Mouse (Mus musculus) right cerebral cortex, postnatal 36 days (tissue): Measurements from ENCODE around the gene Bmp10.

Experiments used
- DNase-seq, 2 experiments: peaks; one replicate each; pipeline ENCODE4 v3.0.0; 2022; ENCODE audit warnings: low spot score in 2 of 2, mixed read lengths in 1 of 2

Gene Bmp10

DNA sequence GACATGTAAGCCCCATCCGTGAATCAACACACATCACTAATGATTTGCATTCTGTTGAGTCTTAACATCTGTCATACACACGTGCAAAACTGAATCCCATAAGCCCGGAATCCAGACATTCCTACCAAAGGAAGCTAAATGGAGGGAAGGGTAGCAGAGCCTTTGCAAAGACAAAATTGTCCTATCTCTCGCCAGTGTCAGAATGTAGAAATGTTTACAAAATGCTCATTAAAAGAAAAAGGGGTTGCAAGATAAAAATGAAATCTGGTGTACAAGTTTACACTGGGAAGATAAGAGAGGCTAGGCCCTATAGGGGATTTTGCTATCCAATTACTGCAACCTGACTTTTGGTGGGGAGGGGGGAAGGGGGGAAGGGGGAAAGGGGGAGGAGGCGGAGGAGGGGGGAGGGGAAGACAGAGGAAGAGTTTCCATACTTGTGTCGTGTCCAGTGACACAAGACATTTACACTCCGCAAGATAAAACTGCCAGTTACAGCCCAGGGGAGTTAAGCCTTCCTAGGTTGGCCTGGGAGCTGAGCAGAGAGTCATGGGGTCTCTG is at the start of gene Bmp10:
Gene Bmp10 (plus strand): TSS at position 508 of the 558 bp plus-strand sequence.
- DNase-seq, result no peak

DNA sequence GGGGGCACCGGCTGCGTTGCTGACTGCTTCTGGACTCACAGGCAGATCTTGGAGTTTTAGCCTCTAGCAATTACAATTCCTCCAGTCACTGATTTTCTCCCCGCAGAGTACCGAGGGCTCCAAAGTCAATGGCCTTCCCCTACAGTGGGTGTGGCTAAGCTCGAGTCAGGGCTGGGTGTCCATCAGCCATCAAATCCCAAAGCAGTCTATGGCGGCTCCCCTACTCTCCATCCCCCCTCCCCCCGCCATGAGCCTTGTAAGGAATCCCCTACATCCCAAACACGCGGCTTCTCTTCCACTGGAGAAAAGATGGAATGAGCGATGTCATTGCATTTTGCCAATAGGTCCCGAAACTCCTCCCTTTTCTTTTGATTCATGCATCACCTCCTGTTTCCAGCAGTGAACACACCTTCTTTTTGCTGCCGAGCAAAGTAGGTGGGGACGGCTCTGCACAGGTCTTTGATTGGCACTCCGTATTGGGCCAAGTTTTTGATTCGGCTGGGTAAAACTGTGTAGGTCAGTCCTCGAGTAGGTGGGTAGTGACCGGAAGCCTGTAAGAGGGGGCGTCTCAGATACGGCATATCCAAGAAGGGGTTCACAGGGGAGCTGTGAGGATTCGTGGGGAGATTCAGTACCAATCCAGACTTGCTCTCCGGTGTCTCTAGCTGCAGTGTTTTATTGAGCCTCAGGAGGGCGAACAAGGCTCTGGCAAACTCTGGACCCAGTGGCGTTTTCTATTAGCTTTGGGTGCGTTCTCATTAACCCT is 44.7 kb upstream of the Bmp10 start:
- DNase-seq, result no peak

DNA sequence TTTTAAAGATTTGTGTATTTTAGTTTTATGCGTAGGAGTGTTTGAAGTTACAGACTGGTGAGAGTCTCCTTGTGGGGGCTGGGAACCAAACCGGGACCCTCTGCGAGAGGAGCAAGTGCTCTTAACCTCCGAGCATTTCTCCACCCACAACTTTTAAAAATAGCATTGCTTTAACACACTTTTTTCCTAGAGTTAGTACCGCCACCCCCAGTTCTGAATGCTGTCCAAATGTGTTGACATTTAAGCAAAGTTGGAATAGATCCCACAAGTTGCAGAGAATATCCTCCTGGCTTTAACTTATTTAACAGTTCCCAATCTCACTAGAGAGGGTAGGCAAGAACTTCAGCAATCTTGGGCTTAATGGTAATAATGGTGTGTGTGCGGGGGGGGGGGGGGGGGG is 44.0 kb upstream of the Bmp10 start:
- peak in 1 of 2 experiments; percentile 15 for DNase-seq

DNA sequence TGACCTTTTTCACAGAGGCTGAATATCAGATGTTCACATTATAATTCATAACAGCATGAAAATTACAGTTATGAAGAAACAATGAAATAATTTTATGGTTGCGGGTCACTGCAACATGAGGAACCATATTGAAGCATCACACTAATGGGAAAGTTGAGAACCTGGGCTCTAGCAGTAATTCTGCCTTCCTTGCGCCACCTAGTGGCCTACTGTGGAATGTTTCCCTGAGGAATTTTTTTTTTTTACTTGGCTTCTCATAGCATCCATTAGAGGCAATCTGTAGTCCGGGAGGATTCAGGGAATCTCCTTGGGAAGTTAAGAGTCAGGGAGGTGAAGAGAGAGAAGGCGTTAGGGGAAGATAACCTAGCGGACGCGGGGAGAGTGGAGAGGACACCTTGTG is 42.6 kb upstream of the Bmp10 start:
- peak; percentile 46 to 54 for DNase-seq

DNA sequence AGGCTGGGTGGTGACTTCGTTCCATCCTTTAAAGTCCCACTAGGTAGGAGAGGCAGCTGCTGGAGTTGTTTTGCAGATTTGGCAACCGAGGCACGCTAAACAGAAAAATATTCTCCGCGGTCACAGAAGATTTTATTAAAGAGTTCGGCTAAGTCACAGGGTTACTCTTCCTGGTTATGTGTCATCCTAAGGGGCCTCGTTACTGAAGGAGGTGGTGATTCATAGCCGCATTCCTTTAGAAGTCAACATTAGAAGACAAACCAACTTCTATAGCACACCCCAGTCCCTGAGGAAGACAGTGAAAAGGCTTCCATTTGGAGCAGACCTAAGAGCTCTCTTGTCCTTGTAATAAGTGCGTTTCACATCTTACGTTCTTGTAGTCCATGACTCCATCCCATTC is 42.1 kb upstream of the Bmp10 start:
- DNase-seq, result no peak

DNA sequence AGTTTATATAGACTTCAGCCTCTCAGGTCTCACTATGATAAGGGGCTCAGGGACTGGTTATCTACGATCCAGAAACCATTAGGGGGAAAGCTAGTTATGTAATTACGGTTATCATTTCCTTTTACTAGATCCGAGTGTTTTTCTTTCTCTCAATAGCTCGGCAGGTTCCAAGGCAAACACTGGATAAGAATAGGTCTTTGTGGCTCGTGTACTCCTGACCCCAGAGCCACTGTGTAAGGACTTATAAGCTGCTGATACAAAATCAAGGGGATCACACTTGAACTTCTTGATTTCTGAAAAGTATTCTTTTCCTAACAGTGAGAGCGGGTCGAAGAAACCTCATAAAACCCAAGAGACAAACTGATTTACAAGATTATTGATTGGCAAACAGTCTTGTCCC is 39.9 kb upstream of the Bmp10 start, which contains the start of gene Gkn3:
Gene Gkn3 (minus strand): TSS at position 59 of the 400 bp plus-strand sequence.
- no peak for DNase-seq

DNA sequence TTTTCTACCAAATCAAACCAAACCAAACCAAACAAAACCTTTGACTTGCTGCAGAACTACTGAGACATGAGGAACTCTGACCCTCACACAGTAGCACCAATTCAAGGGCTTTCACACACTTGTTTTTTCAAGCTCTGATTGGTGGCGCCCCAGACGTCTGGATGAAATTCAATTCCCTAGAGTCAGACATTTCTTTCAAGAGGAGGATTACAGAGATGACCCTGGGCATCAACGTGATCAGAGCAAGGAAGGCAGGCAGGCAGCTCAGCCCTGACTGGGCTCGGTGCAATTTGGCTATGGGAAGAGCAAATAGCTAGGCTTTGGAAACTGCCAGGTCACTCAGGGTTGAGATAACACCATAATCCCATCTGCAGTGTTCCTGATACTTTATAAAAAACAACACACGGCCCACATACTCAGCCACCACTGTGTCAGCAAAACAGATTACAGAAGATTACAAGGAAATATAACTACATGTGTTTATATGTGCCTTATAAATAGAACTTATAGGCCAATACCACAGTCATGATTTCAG is 39.3 kb upstream of the Bmp10 start:
- no peak for DNase-seq

DNA sequence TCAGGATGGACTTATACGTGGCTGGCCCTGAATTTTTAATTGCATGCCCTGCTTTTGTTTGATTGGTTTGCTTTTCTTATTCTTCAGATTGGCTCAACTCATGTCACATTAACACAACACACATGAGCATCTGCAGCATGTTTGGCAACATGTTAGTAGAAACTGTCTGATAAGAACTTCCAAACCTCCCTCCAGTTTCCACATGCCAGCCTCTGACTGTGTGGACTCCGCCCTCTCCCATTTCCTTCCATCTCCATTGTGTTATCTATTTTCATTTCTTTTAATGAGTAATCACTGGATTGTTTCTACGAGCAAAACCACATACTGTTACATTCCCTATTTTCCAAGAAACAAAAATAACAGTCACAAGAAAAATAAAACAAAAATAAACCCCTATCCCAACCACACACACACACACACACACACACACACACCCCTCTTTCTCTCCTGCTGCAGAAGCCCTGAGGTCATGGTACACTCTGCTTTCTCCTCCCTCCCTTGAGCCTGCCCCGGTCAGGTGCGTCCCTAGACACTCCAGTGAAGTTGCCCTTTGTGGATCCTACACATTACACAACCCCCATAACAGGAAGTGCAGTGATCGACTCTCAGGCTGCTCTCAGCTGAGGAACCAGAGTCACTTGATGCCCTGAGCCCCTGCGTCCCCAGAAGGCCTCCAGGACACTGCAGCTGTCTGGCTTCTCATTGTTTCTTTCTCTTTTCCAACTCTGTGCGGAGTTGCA is 35.2 kb upstream of the Bmp10 start:
- no peak for DNase-seq

DNA sequence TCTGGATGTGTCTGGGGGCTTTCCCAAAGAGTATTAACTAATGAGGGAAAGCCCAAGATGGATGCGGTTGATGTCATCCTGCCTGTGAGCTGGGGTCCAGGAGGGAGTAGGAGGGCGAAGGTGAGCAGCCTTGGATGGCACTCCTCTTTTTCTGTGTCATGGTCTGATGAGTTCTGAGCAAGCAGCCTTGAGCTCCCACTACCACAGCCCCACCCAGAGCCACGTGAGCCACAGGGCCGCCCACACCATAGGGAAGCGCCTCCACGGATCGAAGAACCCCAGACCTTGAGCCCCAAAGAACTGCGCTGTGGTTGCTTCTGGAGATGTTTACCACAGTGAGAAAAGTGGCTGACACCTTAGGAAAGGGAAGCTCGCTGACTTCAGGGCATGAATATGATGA is 34.0 kb upstream of the Bmp10 start:
- no peak for DNase-seq

DNA sequence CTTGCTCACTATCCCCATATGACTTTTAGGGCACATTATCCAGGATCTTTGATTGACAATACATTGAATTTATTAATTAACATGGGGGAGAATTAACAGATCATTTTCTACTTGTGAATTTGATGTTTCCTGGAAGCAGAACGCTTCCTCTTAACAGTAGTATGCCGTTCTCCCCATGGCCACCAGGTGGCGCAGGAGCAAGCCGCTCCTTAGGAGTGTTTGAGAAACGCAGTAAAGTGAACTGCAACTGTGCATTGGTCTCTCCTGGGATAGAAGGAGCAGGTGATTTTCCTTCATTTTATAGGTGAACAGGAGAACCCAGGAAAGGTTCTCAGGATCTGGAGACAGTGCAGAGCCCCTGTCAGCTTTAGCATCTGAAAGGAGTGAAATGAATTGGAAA is 29.7 kb upstream of the Bmp10 start:
- DNase-seq, result peak; percentile 14 to 44

DNA sequence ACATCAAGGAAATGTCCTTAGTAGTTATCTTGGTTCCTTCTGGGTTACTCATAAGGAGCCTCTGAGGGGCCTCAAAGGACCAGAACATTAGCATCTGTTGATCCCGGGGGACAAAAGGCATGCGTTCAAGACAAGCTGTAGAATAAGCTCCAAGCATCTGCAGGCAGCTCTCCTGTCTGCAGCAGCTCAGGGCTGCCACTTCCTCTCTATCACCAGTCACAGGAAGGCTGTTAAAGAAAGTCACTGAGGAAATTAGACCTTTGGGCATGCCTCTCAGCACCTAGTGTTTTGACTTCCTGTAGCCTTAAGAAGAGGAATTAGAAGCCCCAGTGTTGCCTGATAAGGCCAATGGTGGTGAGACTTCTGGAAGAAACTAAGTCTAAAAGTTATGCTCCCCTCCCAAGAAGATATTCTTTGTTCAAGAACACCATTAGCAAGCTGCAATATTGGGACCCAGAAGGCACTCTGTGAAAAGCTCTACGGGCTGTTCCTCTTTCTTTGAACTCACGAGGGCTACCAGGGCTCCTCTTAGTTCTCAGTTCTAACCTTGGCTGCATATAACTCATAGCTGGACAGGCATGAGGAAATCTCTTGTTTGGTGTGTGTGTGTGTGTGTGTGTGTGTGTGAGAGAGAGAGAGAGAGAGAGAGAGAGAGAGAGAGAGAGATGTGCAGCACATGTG is 28.8 kb upstream of the Bmp10 start:
- no peak for DNase-seq

DNA sequence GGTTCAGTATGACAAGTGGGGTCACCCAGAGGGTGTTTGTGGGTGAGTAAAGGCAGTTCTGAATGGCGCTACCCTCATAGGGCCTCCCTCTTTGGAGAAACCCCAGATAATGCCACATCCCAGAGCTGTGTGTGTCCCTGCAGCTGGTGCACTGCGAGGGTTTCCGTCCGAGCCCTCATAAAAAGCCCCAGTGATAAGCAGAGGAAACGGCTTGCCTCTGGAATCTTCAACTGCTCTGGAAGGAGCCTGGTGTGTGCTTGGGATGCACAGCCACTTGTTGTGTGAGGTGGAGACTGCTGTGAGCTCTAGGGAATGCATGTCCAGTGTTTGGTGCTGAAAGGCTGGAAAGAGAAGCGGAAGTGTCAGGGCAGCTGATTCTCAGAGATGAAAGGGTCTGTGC is 27.3 kb upstream of the Bmp10 start:
- no peak for DNase-seq

DNA sequence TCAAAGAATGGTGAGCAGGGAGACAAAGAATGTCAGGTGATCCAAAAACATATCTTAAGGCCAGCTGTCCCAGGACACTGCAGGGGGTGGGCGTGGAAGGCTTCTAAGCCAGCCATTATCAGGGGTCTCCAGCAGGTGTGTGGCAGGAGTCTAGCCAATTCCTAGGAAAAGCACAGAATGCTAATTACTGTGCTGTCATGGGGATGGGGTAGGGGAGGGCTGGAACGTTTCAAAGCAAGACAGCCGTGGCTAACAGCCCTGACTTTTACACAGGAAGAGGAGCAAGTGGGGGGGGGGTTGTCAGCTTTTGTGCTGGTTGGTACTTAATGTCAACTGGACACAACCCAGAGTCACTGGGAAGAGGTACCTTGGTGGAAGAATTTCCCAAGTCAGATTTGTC is 16.8 kb upstream of the Bmp10 start:
- no peak for DNase-seq

DNA sequence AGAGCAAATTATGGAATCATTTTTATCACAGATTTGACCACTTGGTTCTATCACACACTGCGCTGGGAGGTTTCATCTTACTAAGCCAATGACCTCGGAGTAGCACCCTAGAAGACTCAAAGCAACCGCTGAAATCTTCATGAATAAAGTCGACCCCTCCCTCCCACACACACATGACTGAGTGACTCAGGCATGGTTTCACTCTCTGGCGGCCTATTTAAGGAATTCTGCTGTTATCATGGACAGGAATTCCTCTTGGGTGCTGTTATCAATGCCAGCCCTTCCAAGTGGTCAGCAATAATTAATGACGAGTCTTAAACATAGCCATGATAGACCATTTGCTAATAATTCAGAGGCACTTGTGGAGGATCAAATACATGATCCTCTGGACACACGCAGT is 6.5 kb upstream of the Bmp10 start:
- no peak for DNase-seq

DNA sequence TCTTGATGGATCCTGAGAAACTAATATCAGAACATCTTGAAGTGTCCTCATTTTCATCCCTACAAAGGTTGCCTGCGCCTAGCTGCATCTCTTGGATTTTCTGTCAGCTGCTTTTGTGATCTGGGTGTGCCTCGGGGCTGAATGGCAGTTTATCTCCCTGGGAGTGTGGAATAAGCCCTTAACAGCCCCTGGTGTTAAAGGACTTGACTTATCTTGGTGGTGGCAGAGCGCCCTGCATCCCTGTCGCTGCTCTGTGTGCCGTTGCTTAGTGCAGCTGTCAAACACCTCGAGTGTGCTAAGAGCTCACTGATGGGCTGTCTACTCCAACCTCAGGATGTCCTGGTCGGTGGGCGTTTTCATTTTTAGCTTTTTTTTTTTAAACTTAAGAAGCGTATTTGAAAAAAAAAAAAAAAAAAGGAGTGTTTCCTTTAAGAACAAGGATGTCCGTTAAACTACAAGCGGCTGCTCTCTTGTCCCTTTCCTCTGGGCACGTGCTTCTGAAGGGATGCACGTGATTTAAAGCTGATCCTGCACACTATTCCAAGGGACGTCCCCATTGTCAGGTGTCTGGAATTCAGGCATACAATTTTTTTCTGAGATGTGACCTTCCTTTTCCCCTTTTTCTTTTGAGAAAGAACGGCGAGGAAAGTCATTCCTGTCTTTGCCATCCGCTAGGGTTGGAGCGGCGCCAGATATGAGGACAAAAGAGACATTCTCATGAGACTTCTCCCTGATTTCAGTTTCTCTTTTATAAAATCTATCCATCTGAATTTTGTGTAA is 4.6 kb upstream of the Bmp10 start:
- DNase-seq, result no peak

DNA sequence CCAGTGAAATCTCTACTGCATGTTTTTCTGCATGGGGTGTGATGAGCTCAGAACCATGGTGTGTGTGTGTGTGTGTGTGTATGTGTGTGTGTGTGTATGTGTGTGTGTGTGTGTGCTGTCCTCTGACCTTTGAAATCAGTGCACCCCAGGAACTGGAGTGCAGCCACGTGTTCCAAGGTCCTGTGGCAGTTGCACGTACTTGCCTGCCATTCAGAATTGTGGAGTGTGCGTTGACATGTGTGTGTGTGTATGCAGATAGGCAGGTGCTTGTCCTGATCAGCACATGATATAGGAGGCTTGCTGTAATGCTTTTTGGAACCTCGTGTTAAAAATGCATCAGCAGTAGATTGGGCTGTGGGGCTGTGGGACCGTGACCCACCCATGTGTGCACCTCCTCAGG is 1.8 kb upstream of the Bmp10 start:
- DNase-seq, result no peak

DNA sequence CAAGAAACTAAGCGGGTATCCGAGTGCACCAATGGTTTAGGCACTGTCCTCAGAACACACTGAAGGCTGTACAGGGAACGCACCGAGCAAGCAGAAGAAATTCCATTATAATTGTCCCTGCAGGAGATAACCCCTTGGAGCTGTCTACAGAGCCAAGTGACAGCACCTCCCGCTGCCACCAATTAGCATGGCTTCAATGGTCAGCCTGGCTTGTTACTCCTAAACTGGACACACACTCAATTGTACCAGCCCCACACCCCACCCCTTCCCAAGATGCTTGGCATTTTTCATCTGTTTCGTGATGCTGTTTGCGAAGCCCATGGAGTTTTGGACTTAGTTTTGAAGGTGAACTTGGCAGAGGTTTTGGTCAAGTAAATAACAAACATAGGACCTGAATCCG is 1.2 kb upstream of the Bmp10 start:
- DNase-seq, result no peak

DNA sequence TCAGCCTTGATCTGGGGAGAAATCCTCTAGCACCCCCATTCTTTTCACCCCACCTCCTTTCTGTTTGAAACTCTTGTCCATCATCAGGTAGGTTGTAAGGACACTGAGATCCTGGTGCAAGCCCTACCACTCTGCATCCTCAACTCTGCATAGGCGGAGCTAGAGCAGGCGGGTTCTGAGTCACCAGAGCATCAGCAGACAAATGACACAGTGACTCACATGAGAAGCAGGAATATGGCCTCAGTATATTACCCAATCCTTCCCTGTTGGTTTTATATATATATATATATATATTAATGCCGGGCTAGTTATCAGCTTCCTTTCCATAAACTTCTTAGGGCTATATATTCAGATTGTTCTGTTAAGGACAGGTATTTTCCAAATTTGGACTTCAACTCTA is 7.0 kb downstream of the Bmp10 start:
- no peak for DNase-seq

DNA sequence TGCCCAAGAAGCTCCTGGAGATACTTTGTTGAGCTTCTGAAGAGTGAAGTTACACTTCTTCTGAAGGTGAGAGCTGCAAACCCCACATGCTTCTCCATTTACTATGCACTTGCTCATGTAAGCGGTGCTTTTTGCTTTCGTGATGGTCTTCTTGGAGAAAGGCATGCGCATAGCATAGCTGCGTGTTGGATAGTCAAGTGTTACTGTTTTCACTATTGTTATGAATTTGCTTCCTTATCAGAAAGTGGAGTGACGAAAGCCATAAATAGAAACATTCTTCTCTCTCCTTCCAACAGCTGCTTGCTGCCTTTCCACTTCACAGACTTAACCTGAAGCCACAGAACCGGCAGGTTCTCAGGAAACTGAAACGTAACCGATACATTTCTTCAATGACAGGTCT is 8.0 kb downstream of the Bmp10 start:
- no peak for DNase-seq

DNA sequence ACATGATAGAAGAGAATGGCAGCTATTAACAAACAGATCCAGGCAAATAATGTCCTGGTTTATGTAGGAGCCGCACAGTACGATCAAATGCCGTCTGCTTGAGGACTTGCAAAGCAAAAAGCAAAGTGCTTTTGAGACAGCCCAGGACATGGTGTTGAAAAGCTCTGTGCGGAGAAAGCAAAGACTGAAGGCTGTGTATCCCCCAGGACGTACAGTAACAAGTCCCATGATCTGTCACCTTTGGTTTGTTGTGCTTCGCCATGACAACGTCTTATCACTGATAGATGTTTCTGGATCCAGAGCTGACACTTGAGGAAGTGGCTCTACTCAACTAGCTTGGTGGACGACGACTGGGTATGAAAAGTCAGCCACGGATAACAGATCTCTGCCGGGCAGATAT is 14.5 kb downstream of the Bmp10 start:
- DNase-seq, result no peak

DNA sequence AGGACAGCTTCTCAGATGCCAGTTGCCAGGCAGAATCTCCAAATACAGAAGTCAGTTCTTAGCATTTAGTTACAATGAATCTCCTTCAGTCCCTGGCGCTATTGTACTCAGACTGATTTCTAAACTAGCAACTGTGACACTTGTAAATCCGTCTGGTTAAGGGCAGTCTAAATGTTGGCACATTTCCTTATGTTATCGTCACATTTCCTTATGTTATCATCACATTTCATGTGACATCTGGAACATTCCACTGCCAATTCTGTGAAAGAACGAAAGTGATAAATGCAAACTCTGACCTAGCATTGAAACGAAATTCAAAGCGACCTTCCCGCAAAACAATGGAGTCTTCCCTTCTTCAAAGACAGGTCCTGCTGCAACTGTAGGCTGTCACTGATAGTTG is 16.4 kb downstream of the Bmp10 start:
- DNase-seq, result no peak
